Mouse (Mus musculus) lung, postnatal 14 days (tissue): ENCODE data around the gene Atxn2.

ENCODE experiments used
- DNase-seq: peaks from one replicate; pipeline ENCODE4 v3.0.0; 2021

The Atxn2 gene

DNA sequence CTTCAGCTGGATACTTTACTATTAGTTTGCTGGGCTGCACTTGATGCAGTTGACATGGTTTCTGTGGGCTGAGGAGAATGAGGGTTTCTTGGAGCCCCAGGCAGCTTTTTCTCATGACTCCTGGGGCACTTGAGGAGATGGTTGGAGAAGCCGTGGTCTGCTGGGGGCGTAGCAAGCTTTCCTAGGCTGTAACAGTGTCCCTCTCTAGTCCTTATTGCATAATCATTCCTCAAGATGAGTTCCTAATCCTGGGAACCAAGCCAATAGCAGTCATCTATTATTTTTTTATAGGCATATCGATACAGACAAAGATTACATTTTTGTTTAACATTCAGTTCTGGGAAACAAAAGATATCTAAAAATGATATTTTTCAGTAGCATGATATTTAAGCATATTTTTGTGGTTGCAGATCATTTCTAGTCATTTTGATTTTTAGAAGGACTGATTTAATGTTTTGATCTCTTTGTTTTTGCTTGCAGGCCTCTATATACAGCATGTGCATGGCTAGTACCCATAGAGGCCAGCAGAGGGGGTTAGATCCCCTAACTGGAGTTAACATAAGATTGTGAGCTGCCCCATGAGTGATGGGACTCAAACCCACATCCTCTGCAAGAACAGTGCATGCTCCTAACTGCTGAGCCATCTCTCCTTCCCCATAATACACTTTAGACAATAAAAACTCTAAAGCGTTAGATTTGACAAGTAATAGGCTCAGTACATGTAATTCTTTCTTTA is 55.1 kb downstream of the Atxn2 start:
- no peak for DNase-seq

GRCm38 (mm10) chr5:121767564-121767963 is 56.4 kb downstream of the Atxn2 start:
- DNase-seq: no peak

DNA sequence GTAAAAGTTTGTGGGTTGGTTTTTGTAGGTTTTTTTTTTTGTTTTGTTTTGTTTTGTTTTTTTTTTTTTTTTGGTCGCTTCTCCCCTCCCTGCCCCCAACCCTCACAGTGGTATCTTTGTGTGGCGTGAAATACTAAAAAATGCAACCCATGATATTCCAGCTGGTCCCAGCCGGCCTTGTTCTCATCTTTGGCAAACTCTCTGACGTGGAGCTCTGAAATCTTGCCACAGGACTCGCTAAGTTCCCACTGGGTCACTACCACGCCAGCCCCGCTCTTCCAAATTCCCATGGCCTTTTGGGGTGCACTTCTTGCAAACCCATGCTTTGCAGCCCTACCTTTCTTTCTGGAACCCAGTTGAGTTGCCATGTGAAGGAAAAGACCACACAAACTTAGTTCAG is 58.7 kb downstream of the Atxn2 start:
- DNase-seq: peak; percentile 63

- no peak for DNase-seq
Observed at GRCm38 (mm10) chr5:121771611-121772010, 60.5 kb downstream of the Atxn2 start.

DNA sequence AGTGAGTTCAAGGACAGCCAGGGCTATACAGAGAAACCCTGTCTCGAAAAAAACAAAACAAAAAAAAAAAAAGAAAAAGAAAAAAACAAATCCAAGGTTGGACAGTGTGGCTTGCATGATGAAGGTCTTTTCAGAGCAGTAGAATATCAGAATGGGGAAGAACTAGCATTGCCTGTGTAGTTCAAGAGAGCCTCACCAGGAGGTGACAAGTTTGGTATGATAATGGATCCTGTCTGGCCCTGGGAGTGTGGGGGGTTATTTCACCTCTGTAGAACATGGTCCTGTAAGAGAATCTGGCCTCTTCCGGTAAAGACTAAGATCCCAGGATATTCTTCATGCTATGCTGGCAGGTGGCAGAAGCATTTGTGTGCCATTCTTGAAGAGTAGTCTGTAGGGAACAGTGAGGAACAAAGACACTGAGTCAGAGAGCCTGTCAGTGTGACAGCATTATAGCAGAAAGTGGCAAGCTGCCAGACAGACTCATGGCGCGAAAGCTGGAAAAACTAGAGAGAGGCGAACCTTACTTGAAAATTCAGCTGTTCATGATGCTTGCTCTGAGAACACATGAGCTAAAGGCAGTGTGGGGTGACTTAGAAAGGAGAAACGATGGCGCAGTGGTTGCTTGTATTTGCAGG is 67.5 kb downstream of the Atxn2 start:
- no peak for DNase-seq

GRCm38 (mm10) chr5:121780180-121780579 is 69.0 kb downstream of the Atxn2 start:
- no peak for DNase-seq

DNA sequence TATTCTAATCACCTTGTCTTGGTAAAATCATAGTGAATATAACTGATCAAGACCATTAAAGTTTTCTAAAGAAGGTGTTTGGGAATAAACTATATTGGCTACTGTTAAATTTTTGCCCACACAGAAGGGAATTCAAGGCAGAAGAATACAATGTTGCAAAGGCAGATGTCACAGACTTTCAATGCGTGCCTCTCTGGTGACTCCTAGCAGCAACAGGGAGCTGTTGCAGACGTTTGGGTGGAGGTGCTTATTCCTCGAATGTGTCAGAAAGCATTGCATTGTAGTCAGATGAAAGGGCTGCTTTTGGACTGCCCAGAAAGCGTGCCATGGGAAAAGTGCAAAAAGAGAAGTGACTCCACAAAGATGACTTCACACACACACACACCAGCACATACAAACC is 71.3 kb downstream of the Atxn2 start:
- no peak for DNase-seq

GRCm38 (mm10) chr5:121783862-121784500 is 72.8 kb downstream of the Atxn2 start:
- peak; percentile 48 for DNase-seq

DNA sequence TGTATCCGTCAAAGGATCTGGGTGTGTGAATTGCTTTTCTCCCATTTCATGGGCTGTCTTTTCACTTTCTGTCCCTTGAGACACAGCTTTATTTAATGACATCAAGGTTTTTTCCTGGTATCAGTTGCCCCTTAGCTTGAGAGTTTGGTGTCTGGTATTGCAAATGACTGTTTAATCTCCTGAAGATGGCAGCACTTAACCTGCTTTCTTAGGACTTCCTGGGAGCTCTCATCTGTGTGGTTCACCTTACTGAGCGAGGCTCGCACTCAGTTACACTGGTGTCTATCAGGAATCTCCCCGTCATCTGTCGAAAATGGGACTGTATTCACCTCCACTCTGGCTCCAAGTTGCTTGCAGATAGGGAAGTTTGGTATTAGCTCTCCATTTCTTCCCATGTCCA is 79.9 kb downstream of the Atxn2 start:
- no peak for DNase-seq

GRCm38 (mm10) chr5:121795800-121796199 is 84.7 kb downstream of the Atxn2 start:
- DNase-seq: no peak

- DNase-seq: no peak
Observed at GRCm38 (mm10) chr5:121798447-121798846, 87.3 kb downstream of the Atxn2 start.

GRCm38 (mm10) chr5:121807186-121807585 is 96.0 kb downstream of the Atxn2 start:
- no peak for DNase-seq

GRCm38 (mm10) chr5:121808202-121808601 is 97.1 kb downstream of the Atxn2 start:
- DNase-seq: no peak

DNA sequence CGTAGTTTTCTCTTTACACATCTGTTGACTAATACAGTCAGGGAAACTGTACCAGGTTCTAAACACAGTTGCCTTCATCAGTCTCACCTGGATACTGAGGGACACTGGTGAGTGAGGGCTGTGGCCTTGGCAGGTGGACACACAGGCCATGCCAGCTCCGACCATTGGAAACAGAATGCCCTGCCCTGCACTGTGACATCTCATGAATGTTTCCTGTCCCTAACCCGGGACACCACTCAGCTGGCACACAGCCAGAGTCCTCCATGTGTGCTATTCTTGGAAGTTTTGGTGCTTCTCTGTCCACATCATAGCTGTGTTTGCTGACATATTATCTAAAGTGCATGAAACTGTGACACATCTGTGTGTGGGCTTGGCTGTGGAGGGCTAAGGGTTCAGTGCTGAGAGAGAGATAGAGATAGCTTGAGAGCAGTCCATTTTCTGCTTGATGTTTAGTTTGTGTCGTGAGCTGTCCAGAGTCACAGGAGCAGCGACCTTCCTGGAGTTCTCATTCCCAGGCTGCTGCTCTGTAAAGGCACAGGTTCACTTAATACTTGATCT is 98.6 kb downstream of the Atxn2 start:
- peak; percentile 47 for DNase-seq

GRCm38 (mm10) chr5:121810331-121811151 is 99.4 kb downstream of the Atxn2 start:
- no peak for DNase-seq

DNA sequence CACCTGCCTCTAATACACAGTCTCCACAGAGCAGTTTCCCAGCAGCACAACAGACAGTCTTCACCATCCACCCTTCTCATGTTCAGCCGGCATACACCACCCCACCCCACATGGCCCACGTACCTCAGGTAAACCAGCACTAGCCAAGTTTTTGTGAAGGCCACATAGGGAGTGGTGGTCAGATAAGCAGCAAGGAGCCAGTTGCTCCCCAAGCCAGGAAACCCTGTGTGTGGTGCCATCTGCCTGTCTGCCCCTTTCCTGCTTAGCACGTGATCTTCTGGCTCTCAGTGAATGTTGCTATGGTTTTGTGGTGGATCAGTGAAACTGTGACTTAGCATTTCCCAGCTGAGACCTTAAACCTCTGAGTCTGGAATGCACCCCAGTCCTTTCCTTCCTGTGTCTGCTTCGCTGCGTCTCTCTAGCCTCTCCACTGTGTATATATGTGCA is 100.4 kb downstream of the Atxn2 start:
- DNase-seq: no peak

DNA sequence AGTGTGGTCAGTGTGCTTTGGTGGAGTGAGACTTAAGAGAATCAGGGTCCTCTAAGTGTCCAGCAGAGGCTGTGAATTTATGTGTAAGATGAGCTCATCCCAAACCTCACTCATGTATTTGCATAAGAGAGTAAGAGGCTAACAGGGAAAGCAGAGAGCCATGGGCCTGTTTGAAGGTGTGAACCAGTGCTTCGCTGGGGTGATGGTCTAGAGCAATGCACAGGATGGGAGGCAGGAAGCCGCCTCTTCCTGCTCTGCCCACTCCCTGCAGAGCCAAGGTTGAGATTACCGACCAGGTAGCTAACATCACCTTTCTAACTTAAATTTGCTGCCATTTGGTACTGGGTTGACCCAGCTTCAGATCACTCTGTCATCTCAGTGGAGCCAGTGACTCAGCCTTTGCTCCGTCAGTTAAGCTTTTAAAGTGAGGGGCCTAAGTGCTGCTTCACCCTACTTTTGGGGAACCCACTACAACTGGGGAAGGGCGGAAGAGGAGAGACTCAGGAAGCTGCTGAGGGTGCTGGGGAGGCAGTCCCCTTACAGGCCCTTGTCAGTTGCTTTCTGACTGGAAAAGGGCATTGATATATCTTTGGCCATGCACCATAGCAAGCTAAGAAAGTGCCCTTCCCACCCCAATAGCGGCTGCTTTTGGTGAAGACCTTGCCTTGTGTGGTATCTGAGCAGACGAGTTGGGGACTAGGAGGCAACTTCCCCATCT is 101.5 kb downstream of the Atxn2 start:
- DNase-seq: no peak

- no peak for DNase-seq
Observed at GRCm38 (mm10) chr5:121813744-121814143, 102.6 kb downstream of the Atxn2 start.

DNA sequence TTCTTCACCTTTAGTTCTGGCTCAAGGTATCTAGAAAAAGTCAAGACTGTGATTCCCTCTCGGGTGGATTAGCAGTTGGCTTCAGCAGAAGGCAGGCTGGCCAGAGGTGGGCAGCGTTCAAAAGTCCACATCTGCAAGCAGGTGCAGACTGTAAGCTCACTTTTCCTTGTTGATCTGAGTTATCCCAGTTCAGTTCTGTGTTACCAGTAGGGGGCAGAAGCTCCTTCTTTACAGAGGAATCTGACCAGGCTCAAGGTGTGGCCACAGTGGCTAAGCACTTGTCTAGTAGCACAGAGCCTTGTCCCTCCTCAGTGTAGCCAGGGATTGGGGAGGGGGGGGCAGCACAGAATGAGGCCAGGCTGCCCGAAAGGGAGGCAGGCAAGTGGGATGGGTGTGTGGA is 103.9 kb downstream of the Atxn2 start:
- DNase-seq: peak; percentile 86

DNA sequence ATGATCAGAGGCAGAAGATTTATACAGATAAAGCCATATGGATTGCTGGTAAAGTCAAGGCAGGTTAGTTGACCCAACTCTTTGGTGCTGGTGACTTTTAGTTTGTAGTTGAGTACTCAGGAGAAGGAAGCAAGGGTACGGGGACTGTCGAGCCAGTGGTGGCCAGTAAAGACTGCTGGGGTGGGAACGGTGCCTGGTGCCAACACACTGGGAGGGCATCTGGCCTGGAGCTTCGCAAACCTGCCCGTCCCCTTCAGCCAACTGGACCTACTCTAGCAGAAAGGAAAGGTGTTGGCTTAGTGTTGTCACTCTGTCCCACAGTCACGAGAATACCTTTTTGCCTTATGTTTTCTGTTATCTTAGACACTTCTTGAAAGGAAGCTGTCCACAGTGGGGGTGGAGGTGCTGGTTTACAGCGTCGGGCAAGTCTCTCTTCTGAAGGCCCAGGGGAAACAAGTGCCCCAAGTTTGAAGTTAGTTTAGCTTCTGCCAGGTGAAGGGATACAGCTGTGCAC is 104.8 kb downstream of the Atxn2 start:
- DNase-seq: no peak

DNA sequence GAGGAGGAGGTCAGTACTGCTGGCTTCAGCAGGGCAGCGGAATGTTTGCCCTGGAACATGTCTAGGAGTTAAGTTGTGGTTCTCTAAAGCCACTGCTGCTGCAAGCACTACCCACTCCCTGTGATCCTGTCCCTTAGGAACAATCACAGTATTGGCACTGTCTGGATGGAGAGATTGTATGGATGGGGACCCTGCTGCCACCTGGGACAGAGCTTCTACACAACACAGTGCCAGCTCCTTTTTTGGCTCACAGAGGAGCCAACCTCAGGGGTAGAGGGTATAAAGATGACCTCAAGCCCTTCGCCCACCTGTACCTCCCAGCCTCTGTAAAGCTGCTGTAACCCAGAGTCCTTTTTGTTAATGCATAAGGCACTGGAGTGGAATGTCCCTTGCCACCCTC is 105.5 kb downstream of the Atxn2 start:
- DNase-seq: no peak

DNA sequence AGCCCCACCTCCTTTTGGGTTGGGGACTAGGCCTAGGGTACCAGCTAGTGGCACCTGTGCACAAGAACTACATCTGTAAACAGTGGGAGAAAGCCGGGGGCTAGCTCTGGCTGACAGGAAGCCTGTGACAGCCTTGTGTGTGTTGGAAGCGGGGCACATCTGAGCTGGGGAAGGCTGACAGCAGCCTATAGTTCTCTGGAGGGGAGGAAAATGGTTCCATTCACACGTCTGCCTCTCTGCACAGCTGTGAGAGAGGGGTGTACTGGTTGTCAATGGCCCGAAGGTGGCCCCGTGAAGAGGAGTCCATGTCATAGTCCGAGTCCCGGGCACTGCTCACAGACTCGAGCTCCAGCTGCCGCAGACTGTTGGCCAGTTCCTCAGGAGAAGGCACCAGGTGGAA is 106.4 kb downstream of the Atxn2 start:
- DNase-seq: no peak
